Mouse (Mus musculus): ENCODE results near the gene Hmox2. TPM values are rescaled to one million over a fixed set of nuclear protein-coding genes. Genes with fewer than 3 reads are reported as not detected.
A peak's percentile ranks its signal among the peaks of the same experiment; 100 is the strongest.
"Not testable (repeated sequence)": the region's sequence is repeated elsewhere in the genome, so short reads cannot be mapped to it uniquely, and the experiment has no call there.

The Hmox2 gene
- total RNA-seq, 2 experiments from 2014 or later, result 93.5 to 97.5 TPM

GRCm38 (mm10) chr16:4725266-4725665, 895 bp upstream of the Hmox2 start:
- DNase-seq, result no peak

GRCm38 (mm10) chr16:4726528-4727128, 467 bp downstream of the Hmox2 start:
- DNase-seq, result peak; percentile 60

DNA sequence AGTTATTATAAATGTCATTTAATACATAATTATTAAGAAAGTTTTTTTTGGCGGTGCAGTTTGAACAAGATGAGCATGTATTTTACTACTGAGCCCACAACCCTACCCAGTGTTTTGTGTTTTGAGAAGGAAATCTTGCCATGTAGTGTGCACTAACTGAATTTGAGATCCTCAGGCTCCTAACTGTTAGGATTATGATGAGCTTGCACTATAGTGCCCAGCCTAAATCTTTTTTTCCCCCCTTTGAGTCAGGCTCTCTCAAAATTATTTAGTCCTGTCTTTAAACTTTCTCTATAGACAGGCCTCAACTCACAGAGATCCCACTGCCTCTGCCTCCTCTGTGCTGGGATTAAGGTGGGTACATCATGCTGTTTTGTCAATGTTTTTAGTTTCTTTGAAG, 1.4 kb downstream of the Hmox2 start:
- no peak for DNase-seq

DNA sequence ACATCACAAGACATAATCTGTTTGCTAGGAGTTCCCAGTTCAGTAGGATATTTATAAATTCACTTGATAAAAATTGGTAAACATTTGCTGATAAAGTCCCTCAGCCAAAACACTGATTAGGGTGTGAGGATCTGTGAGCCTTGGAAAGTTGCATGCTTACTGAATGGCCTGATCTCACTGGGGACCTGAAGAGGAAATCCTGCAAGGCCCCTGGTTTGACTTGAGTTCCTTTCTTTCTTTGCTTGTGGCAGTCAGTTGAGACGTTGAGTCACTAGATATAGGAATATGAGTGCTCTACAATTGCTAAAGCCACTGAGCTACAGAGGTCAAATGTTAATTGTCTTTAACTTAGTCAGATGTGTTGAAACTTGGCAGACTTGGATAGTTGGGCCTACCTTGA, 1.8 kb downstream of the Hmox2 start:
- DNase-seq, result peak; percentile 25

DNA sequence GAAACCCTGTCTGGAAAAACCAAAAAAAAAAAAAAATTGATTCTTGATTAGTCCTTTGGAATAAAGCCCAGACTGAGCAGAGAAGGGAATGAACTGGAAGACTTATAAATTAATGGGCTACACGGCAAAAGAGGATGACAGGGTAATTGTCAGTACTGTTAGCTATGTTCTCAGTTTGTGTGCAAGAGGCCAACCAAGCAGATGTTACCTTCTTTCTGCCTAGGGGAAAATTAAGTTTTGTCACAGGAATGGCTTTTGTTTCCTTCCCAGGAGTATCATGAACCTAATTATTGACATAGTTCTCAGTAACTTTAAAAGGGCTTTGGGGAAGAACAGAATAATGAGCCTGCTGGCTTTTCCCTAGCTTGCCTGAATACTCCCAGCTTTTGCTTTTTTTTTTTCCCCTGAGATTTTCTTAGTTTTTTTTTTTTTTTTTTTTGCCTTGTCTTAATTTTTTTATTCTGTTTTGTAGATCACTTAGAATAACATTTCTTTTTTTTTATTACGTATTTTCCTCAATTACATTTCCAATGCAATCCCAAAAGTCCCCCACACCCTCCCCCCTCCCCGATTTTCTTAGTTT, 4.7 kb downstream of the Hmox2 start:
- DNase-seq, result no peak

DNA sequence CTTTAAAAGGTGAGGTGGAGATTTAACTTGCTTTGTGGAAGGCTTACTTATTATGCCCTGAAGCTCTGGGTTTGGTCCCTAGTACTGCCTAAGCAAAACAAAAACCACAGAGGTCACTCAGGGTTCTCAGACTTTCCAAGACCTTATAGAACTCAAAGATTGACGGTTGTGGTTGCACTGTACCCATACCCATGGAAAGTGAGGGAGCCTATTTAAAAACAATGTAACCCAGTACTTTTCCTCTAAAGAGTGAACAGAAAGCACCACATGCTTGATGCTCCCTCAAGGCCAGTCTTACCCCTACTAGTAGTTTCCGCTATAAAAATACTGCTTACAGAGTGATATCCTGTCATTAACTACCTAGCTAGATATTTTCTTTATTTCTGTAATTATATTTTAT, 10.1 kb downstream of the Hmox2 start:
- DNase-seq, result no peak

- no peak for DNase-seq
Measured at GRCm38 (mm10) chr16:4739994-4740393, 13.8 kb downstream of the Hmox2 start.

DNA sequence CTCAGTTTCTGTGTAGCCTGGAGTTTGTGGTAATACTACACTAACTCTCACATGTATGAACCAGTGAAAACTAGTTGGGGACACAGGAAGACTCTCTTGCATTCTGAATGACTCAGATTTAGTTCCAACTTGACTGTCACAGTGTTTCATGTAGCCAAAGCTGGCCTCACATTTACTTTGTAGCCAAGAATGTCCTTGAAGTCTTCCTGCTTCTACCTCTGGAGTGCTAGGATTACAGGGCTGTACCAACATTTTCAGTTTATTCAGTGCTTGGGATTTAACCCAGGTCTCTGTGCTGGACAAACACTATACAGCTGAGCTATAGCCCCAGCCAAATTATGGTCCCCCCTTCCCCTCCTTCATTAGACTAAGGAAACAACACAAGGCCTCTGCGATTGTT, 16.0 kb downstream of the Hmox2 start:
- DNase-seq, result no peak

DNA sequence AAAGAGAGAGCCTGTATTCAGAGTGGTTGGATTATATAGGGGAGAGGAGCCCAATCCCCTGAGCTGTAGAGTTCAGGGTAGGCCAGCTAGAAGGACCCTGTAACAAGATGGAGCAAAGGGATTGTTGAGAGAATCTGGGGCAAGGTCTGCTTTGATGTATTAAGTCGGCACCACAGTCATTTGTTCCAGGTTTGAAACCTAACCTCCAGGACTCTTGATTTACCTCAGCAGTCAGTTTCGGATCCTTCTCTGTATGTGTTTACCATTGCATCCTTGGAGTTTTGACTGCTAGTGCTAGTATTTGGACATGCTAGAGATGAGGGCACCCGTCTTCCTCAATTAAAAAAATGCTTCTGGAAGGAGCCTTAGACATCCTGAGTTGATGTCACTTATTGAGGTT, 26.0 kb downstream of the Hmox2 start:
- DNase-seq, result no peak

DNA sequence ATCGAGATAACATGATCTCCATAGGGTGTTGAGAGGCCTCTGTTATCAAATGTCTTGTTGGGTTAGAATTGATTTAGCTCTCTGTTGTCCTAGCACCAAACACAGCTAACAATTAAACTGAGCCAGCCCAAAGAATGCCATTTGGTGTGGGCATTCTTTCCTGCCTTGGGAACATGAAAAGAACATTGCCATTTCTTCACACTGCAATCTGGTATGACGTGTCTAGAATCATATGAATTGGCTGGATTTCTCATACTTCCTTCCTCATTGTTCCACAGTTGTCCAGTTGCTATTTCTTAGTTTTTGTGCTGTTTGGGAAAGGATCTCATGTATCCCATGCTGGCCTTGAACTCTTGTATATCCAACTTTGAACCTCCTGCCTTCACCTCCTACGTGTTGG, 27.9 kb downstream of the Hmox2 start:
- DNase-seq, result no peak

GRCm38 (mm10) chr16:4756660-4757335, 30.6 kb downstream of the Hmox2 start:
- DNase-seq, result not testable (repeated sequence)

GRCm38 (mm10) chr16:4762437-4762836, 36.3 kb downstream of the Hmox2 start:
- DNase-seq, result no peak

GRCm38 (mm10) chr16:4763276-4763675, 37.1 kb downstream of the Hmox2 start:
- DNase-seq, result peak; percentile 41

DNA sequence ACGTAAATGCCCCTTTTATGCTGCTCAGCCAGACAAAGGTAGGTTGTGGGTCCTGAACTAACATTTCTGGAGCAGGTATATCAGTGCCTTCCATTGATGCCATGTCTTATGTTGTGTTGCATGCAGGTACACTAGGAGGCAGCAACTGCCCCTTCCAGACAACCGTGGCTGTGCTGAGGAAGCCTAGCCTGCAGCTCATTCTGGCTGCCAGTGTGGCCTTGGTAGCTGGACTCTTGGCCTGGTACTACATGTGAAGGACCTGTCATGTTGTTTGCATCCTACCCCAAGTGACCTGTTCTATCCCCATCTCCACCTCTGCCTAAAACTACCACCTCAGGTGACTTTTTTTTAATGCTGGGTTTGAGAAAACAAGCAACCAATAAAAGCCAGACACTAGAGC, 39.7 kb downstream of the Hmox2 start:
- DNase-seq, result no peak

- no peak for DNase-seq
Measured at GRCm38 (mm10) chr16:4767012-4767790, 41.0 kb downstream of the Hmox2 start.

GRCm38 (mm10) chr16:4768719-4769118, 42.6 kb downstream of the Hmox2 start:
- DNase-seq, result no peak

DNA sequence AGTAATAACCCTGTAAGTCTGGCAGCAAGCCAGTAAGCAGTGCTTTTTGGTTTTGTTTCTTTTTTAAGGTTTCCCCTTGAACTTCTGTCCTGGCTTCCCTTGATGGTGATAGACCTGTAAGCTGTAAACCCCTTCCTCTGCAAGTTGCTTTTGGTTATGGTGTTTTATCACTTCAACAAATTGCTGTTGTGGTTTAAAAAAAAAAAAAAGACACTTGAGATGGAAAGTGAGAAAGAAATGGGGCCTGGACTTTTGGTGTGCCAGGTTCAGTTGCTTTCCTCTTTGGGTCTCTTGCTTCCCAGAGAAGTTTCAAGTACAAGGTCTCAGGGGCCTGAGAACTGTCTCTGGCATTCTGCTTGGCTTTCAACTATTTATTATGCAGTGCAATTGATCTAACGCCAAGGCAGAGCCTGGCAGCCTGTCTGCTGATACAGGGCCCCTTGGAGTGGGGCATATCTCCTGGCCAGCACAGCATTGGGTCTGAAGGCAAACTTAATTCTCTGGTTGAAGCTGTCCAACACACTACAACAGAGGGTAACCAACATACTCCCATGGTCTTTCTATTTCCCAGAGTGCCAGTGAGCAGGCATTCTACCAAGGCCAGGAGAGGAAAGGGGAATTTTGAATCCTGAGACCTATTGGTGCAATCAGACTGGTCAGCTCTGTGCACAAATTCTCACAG, 47.3 kb downstream of the Hmox2 start:
- peak; percentile 68 for DNase-seq

- DNase-seq, result peak; percentile 69
Measured at GRCm38 (mm10) chr16:4777171-4777904, 51.2 kb downstream of the Hmox2 start.

- no peak for DNase-seq
Measured at GRCm38 (mm10) chr16:4777905-4778609, 51.9 kb downstream of the Hmox2 start.

GRCm38 (mm10) chr16:4778940-4779339, 52.8 kb downstream of the Hmox2 start:
- peak; percentile 15 for DNase-seq

Measured in adrenal gland, postnatal 10 days (tissue).